ENCODE assay signal across 8 mouse cellular contexts in genomic region chr14:54430406-54431145, GRCm38 (mm10). TPM values are rescaled to one million over a fixed set of nuclear protein-coding genes. Genes with fewer than 3 reads are reported as not detected.
DNase-seq lines count a peak whose midpoint lies in the region; ATAC-seq and TF ChIP-seq lines count a peak whose summit lies in the region.

No protein-coding gene starts in this region.

- no peak for ATAC-seq in forebrain, embryonic 13.5 days
- no peak for ATAC-seq in limb, embryonic 14.5 days (ENCODE audit: low FRiP score, low read depth)

- H3K9ac ChIP-seq in forebrain, embryonic 13.5 days, result peak overlapping the region; percentile 86
- peak overlapping the region; percentile 99 for H3K9ac ChIP-seq in limb, embryonic 14.5 days (ENCODE audit: low read depth, low read length, severe bottlenecking)

- DNase-seq in lung, adult 2 months, result no peak
- DNase-seq in lung, adult 18-20 months, result no peak
- no peak for DNase-seq in limb, embryonic 14.5 days (ENCODE audit: low spot score)
- DNase-seq in retina, postnatal 1 day, result peak; percentile 50
- no peak for DNase-seq in c-Kit-positive CD71-positive TER-119-positive erythroid progenitor cells, embryonic 14.5 days (ENCODE audit: low spot score)
- DNase-seq in thymus, postnatal 36 days, result no peak
- DNase-seq in natural killer cell, adult 2 months (ENCODE audit: low spot score in 2 of 2), result no peak

- H3K4me3 ChIP-seq in lung, adult 2 months (replicated peaks; ENCODE audit: extremely low read depth, low read depth, low read length), result peak overlapping the region; percentile 75
- H3K4me3 ChIP-seq in forebrain, embryonic 13.5 days, result peak overlapping the region; percentile 55
- H3K4me3 ChIP-seq in limb, embryonic 14.5 days (replicated peaks; ENCODE audit: low read length), result peak overlapping the region; percentile 94

- no peak for TF ChIP-seq CTCF in lung, adult 2 months (IDR thresholded peaks at IDR 0.05; ENCODE audit: insufficient read depth, low read length)

- peak overlapping the region; percentile 92 for H3K27ac ChIP-seq in forebrain, embryonic 13.5 days
- H3K27ac ChIP-seq in limb, embryonic 14.5 days (replicated peaks; ENCODE audit: low read depth, low read length), result peak overlapping the region; percentile 99

- peaks cover 25% of the 10 kb centered on the region for H3K4me1 ChIP-seq in lung, adult 2 months (ENCODE audit: control insufficient read depth, insufficient read depth, low read length)
- peaks cover 73% of the 10 kb centered on the region for H3K4me1 ChIP-seq in forebrain, embryonic 13.5 days
- peaks cover 38% of the 10 kb centered on the region for H3K4me1 ChIP-seq in limb, embryonic 14.5 days (ENCODE audit: control insufficient read depth, insufficient read depth, low read length)

- H3K9me3 ChIP-seq in forebrain, embryonic 13.5 days (replicated peaks), result no peaks in the 10 kb centered on the region
- H3K9me3 ChIP-seq in limb, embryonic 14.5 days (ENCODE audit: control insufficient read depth, low read length), result no peaks in the 10 kb centered on the region

- no peaks in the 10 kb centered on the region for H3K27me3 ChIP-seq in forebrain, embryonic 13.5 days
- no peaks in the 10 kb centered on the region for H3K27me3 ChIP-seq in limb, embryonic 14.5 days (ENCODE audit: control insufficient read depth, insufficient read depth, low read length)

- peaks cover 19% of the 10 kb centered on the region for H3K36me3 ChIP-seq in forebrain, embryonic 13.5 days (ENCODE audit: poor library complexity, severe bottlenecking)
- peaks cover 23% of the 10 kb centered on the region for H3K36me3 ChIP-seq in limb, embryonic 14.5 days (ENCODE audit: control insufficient read depth, insufficient read depth, low read length)

- TF ChIP-seq POLR2A in lung, adult 2 months (IDR thresholded peaks at IDR 0.05; ENCODE audit: borderline replicate concordance, extremely low read depth, low read depth, low read length), result 0 out of 2 replicates have a peak, but pooled peaks have one; percentile 16
- no peak for TF ChIP-seq POLR2A in limb, embryonic 14.5 days (IDR thresholded peaks at IDR 0.05; ENCODE audit: borderline replicate concordance, extremely low read depth, insufficient read depth, insufficient read length)

- WGBS in lung, adult 2 months, result 18% methylated on average over 18 of the region's 18 CpGs
- 5% methylated on average over 18 of the region's 18 CpGs for WGBS in forebrain, embryonic 13.5 days
- 7% methylated on average over 18 of the region's 18 CpGs for WGBS in limb, embryonic 14.5 days

- H3K4me2 ChIP-seq in forebrain, embryonic 13.5 days, result peak overlapping the region; percentile 74
- peak overlapping the region; percentile 83 for H3K4me2 ChIP-seq in limb, embryonic 14.5 days (replicated peaks; ENCODE audit: low read depth, low read length, severe bottlenecking)

RNA-seq across cellular contexts. Expression of gene Mmp14, which starts 0.8 kb away (rescaled TPM):
- polyA plus RNA-seq in lung, adult 2 months (2012; rRNA removed), result 119 and 130 TPM in 2 replicates
- polyA plus RNA-seq in forebrain, embryonic 13.5 days (2015; fragmentation: Nextera tagmentation; extraction: Ambion mirVana), result 54.5 and 57.3 TPM in 2 replicates
- 385 and 418 TPM in 2 replicates for polyA plus RNA-seq in limb, embryonic 14.5 days (2012; rRNA removed)
- 251 and 273 TPM in 2 replicates for polyA plus RNA-seq in limb, embryonic 14.5 days (2014; fragmentation: Nextera tagmentation; extraction: Ambion mirVana)

RNA-seq across cellular contexts. Expression of gene Mrpl52, which starts 3.9 kb away (rescaled TPM):
- 185 and 290 TPM in 2 replicates for polyA plus RNA-seq in lung, adult 2 months (2012; rRNA removed)
- polyA plus RNA-seq in forebrain, embryonic 13.5 days (2015; fragmentation: Nextera tagmentation; extraction: Ambion mirVana), result 270 and 310 TPM in 2 replicates
- polyA plus RNA-seq in limb, embryonic 14.5 days (2012; rRNA removed), result 167 and 216 TPM in 2 replicates
- polyA plus RNA-seq in limb, embryonic 14.5 days (2014; fragmentation: Nextera tagmentation; extraction: Ambion mirVana), result 228 and 265 TPM in 2 replicates

RNA-seq across cellular contexts. Expression of gene Slc7a7, which starts 13.0 kb away (rescaled TPM):
- polyA plus RNA-seq in lung, adult 2 months (2012; rRNA removed), result 23.1 and 29.2 TPM in 2 replicates
- polyA plus RNA-seq in forebrain, embryonic 13.5 days (2015; fragmentation: Nextera tagmentation; extraction: Ambion mirVana), result 5.6 and 6.1 TPM in 2 replicates
- 7.4 and 11.1 TPM in 2 replicates for polyA plus RNA-seq in limb, embryonic 14.5 days (2012; rRNA removed)
- polyA plus RNA-seq in limb, embryonic 14.5 days (2014; fragmentation: Nextera tagmentation; extraction: Ambion mirVana), result 4.5 and 5.6 TPM in 2 replicates

RNA-seq across cellular contexts. Expression of gene Lrp10, which starts 33.4 kb away (rescaled TPM):
- 184 and 199 TPM in 2 replicates for polyA plus RNA-seq in lung, adult 2 months (2012; rRNA removed)
- polyA plus RNA-seq in forebrain, embryonic 13.5 days (2015; fragmentation: Nextera tagmentation; extraction: Ambion mirVana), result 19.9 and 24.4 TPM in 2 replicates
- polyA plus RNA-seq in limb, embryonic 14.5 days (2012; rRNA removed), result 45.7 and 55.7 TPM in 2 replicates
- 40.7 and 40.9 TPM in 2 replicates for polyA plus RNA-seq in limb, embryonic 14.5 days (2014; fragmentation: Nextera tagmentation; extraction: Ambion mirVana)

RNA-seq across cellular contexts. Expression of gene Rem2, which starts 45.3 kb away (rescaled TPM):
- 3.0 TPM in 2 replicates for polyA plus RNA-seq in lung, adult 2 months (2012; rRNA removed)
- polyA plus RNA-seq in forebrain, embryonic 13.5 days (2015; fragmentation: Nextera tagmentation; extraction: Ambion mirVana), result 24.2 and 24.4 TPM in 2 replicates
- polyA plus RNA-seq in limb, embryonic 14.5 days (2012; rRNA removed), result 1.7 TPM in 2 replicates
- 1.4 and 2.1 TPM in 2 replicates for polyA plus RNA-seq in limb, embryonic 14.5 days (2014; fragmentation: Nextera tagmentation; extraction: Ambion mirVana)
